Mouse (Mus musculus) myocyte (in vitro differentiated cells): Measurements from ENCODE around the gene Enox2.

ENCODE experiments used
- MAX ChIP-seq: IDR thresholded peaks from one replicate; pipeline ENCODE4 v1.6.1; 2011; ENCODE audit warnings: low read depth, mild to moderate bottlenecking, control low read depth
- MYOD1 ChIP-seq, 3 experiments: IDR thresholded peaks; one replicate each; pipeline ENCODE4 v1.6.1; 2011; ENCODE audit warnings: control low read depth in 2 of 3, low read depth in 2 of 3, mild to moderate bottlenecking in 2 of 3, moderate library complexity in 1 of 3; ENCODE audit not compliant: insufficient read length in 2 of 3, control insufficient read depth in 1 of 3
- MYOG ChIP-seq, 3 experiments: IDR thresholded peaks; one replicate each; pipeline ENCODE4 v1.6.1; 2011; ENCODE audit warnings: control low read depth in 2 of 3, low read depth in 2 of 3, mild to moderate bottlenecking in 2 of 3; ENCODE audit not compliant: insufficient read length in 2 of 3, control insufficient read depth in 1 of 3, insufficient read depth in 1 of 3
- POLR2A ChIP-seq: IDR thresholded peaks from one replicate; pipeline ENCODE4 v1.6.1; 2011; ENCODE audit warnings: low read depth, mild to moderate bottlenecking, control low read depth, moderate library complexity; ENCODE audit not compliant: insufficient read length

DNA sequence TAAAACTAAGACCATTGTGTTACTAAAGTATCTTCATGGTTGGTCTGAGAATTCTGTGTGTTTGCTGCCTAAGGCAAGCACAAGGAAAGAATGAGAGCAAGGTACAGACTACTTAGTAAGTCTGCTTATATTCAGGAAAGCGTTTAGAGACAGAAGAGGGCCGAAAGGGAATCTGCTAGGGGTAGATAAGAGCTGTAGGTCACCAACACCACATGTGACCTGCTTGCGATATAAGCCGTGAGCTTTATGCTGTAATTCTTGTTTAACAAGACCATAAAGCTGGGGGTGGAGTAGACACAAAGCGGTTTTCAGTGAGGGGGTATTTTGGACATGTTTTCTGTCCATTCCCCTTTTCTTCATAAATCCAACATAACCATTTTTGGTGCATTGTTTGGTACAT lies 302.4 kb downstream of the Enox2 start:
- TF ChIP-seq MAX (no peak), POLR2A (no peak), MYOG (IDR thresholded peaks at IDR 0.05; ENCODE audit: control insufficient read depth in 1 of 3, insufficient read depth in 1 of 3, insufficient read length in 2 of 3, low read depth in 2 of 3) (no peak), MYOD1 (IDR thresholded peaks at IDR 0.05; ENCODE audit: control insufficient read depth in 1 of 3, insufficient read length in 2 of 3, low read depth in 2 of 3) (no peak)
